8 mouse cellular contexts compared by ENCODE assay signal in genomic region chr17:59012421-59013090, GRCm38 (mm10). TPM values are rescaled to one million over a fixed set of nuclear protein-coding genes. Genes with fewer than 3 reads are reported as not detected.
A peak's percentile ranks its signal among the peaks of the same experiment; 100 is the strongest.
DNase-seq lines count a peak whose midpoint lies in the region; ATAC-seq and TF ChIP-seq lines count a peak whose summit lies in the region.

No protein-coding gene starts in this region.

- peak overlapping the region; percentile 55 for H3K4me3 ChIP-seq in forebrain, postnatal 0 days (ENCODE audit: low read depth, low read length)
- H3K4me3 ChIP-seq in limb, embryonic 10.5 days: peak overlapping the region; percentile 84
- peak overlapping the region; percentile 79 for H3K4me3 ChIP-seq in midbrain, postnatal 0 days (ENCODE audit: low read depth, low read length)

- peak; percentile 70 for ATAC-seq in forebrain, postnatal 0 days
- ATAC-seq in midbrain, postnatal 0 days (ENCODE audit: low FRiP score): peak; percentile 70

- WGBS in forebrain, postnatal 0 days: 3% methylated on average over 15 of the region's 15 CpGs
- 21% methylated on average over 15 of the region's 15 CpGs for WGBS in limb, embryonic 10.5 days
- 7% methylated on average over 15 of the region's 15 CpGs for WGBS in midbrain, postnatal 0 days

- intact Hi-C loops in left cerebral cortex, postnatal 4 days (cut with DNase I): no loop called here
- intact Hi-C loops in gastrocnemius, postnatal 36 days (cut with DNase I): no loop called here

- no peaks in the 10 kb centered on the region for H3K27me3 ChIP-seq in forebrain, postnatal 0 days (ENCODE audit: insufficient read depth, low read length)
- H3K27me3 ChIP-seq in limb, embryonic 10.5 days (ENCODE audit: low read depth, poor library complexity, severe bottlenecking): no peaks in the 10 kb centered on the region
- H3K27me3 ChIP-seq in midbrain, postnatal 0 days (ENCODE audit: insufficient read depth, low read length): no peaks in the 10 kb centered on the region

- H3K9me3 ChIP-seq in forebrain, postnatal 0 days (ENCODE audit: low read length): no peaks in the 10 kb centered on the region
- no peaks in the 10 kb centered on the region for H3K9me3 ChIP-seq in limb, embryonic 10.5 days (replicated peaks)
- no peaks in the 10 kb centered on the region for H3K9me3 ChIP-seq in midbrain, postnatal 0 days (ENCODE audit: low read length)

- no peak for TF ChIP-seq CTCF in forebrain, postnatal 0 days (IDR thresholded peaks at IDR 0.05; ENCODE audit: low read depth)
- TF ChIP-seq CTCF in midbrain, postnatal 0 days (IDR thresholded peaks at IDR 0.05): no peak

- peak; percentile 8 for DNase-seq in left cerebral cortex, postnatal 4 days
- no peak for DNase-seq in left cerebral cortex, adult 9 months (ENCODE audit: low spot score in 2 of 2)
- DNase-seq in brain, adult 2 months (ENCODE audit: low read depth, low spot score): peak; percentile 16
- peak; percentile 11 for DNase-seq in forebrain, postnatal 0 days
- DNase-seq in limb, embryonic 10.5 days (ENCODE audit: low spot score): no peak
- DNase-seq in midbrain, postnatal 0 days (ENCODE audit: low spot score): no peak
- DNase-seq in gastrocnemius, postnatal 36 days: no peak
- no peak for DNase-seq in right cerebral cortex, postnatal 14 days

- no peak overlapping the region for H3K27ac ChIP-seq in forebrain, postnatal 0 days (ENCODE audit: low read depth, low read length)
- H3K27ac ChIP-seq in limb, embryonic 10.5 days: peak overlapping the region; percentile 90
- no peak overlapping the region for H3K27ac ChIP-seq in midbrain, postnatal 0 days (ENCODE audit: low read depth, low read length)

- no peaks in the 10 kb centered on the region for H3K36me3 ChIP-seq in forebrain, postnatal 0 days (ENCODE audit: insufficient read depth)
- H3K36me3 ChIP-seq in limb, embryonic 10.5 days: no peaks in the 10 kb centered on the region
- H3K36me3 ChIP-seq in midbrain, postnatal 0 days (ENCODE audit: insufficient read depth, low read length): no peaks in the 10 kb centered on the region

- peak overlapping the region; percentile 34 for H3K9ac ChIP-seq in forebrain, postnatal 0 days
- H3K9ac ChIP-seq in midbrain, postnatal 0 days (replicated peaks; ENCODE audit: low read length, poor library complexity, severe bottlenecking): peak overlapping the region; percentile 58

- H3K4me2 ChIP-seq in forebrain, postnatal 0 days (ENCODE audit: low read depth): peak overlapping the region; percentile 57
- H3K4me2 ChIP-seq in midbrain, postnatal 0 days (ENCODE audit: low read depth, low read length, poor library complexity, severe bottlenecking): peak overlapping the region; percentile 91

- H3K4me1 ChIP-seq in forebrain, postnatal 0 days (ENCODE audit: insufficient read depth): no peaks in the 10 kb centered on the region
- H3K4me1 ChIP-seq in limb, embryonic 10.5 days: peaks cover 15% of the 10 kb centered on the region
- no peaks in the 10 kb centered on the region for H3K4me1 ChIP-seq in midbrain, postnatal 0 days (ENCODE audit: insufficient read depth, low read length)

RNA-seq across cellular contexts. Expression of gene Nudt12, which starts 0.6 kb away (rescaled TPM):
- total RNA-seq in left cerebral cortex, postnatal 4 days (2021): 1 to 10 TPM; 2.9 to 3.8 TPM
- 2.9 and 4.2 TPM in 2 replicates for total RNA-seq in forebrain, postnatal 0 days (2014; rRNA removed)
- polyA plus RNA-seq in forebrain, postnatal 0 days (2015; fragmentation: Nextera tagmentation; extraction: Ambion mirVana): 1.2 and 2.5 TPM in 2 replicates
- polyA plus RNA-seq in limb, embryonic 10.5 days (2016; fragmentation: Nextera tagmentation; extraction: Ambion mirVana): 6.8 TPM in 2 replicates
- 2.8 and 4.5 TPM in 2 replicates for total RNA-seq in midbrain, postnatal 0 days (2014; rRNA removed)
- 2.6 and 3.7 TPM in 2 replicates for polyA plus RNA-seq in midbrain, postnatal 0 days (2015; fragmentation: Nextera tagmentation; extraction: Ambion mirVana)
- total RNA-seq in gastrocnemius, postnatal 36 days (2021): 10 to 100 TPM in 1 of 2 experiments, 1 to 10 TPM in 1; 6.5 to 10.6 TPM

RNA-seq across cellular contexts. Expression of gene Pdzph1, which starts 21.4 kb away (rescaled TPM):
- total RNA-seq in left cerebral cortex, postnatal 4 days (2021): 1 to 10 TPM; 2.1 to 3.5 TPM
- total RNA-seq in forebrain, postnatal 0 days (2014; rRNA removed): 2.3 and 5.3 TPM in 2 replicates
- polyA plus RNA-seq in forebrain, postnatal 0 days (2015; fragmentation: Nextera tagmentation; extraction: Ambion mirVana): 6.9 and 8.3 TPM in 2 replicates
- not detected in 2 replicates for polyA plus RNA-seq in limb, embryonic 10.5 days (2016; fragmentation: Nextera tagmentation; extraction: Ambion mirVana)
- 2.2 and 4.5 TPM in 2 replicates for total RNA-seq in midbrain, postnatal 0 days (2014; rRNA removed)
- polyA plus RNA-seq in midbrain, postnatal 0 days (2015; fragmentation: Nextera tagmentation; extraction: Ambion mirVana): 6.4 and 6.6 TPM in 2 replicates
- not detected for total RNA-seq in gastrocnemius, postnatal 36 days (2021)

Comparison
In these comparisons a context has a peak if more than half of its experiments do, and no peak if none do; other contexts are left out.
1. DNase-seq: peak in left cerebral cortex, postnatal 4 days (single experiment), brain, adult 2 months (single experiment) and forebrain, postnatal 0 days (single experiment); none in left cerebral cortex, adult 9 months (0 of 2), limb, embryonic 10.5 days (single experiment), midbrain, postnatal 0 days (single experiment), gastrocnemius, postnatal 36 days (0 of 2) and right cerebral cortex, postnatal 14 days (single experiment).
2. Peak in every context shown above with its lines, with median percentiles within 50 percentile points of each other: H3K4me3 ChIP-seq.